Mouse (Mus musculus) cerebellum, adult 18-20 months (tissue): ENCODE data around the gene Defa25.
"Not testable (repeated sequence)": the region's sequence is repeated elsewhere in the genome, so short reads cannot be mapped to it uniquely, and the experiment has no call there.

ENCODE experiments used
- DNase-seq, 2 experiments: peaks; one replicate each; pipeline ENCODE4 v3.0.0; 2021

Defa25 gene

GRCm38 (mm10) chr8:21084142-21084541 is at the start of gene Defa25:
Defa25 (plus strand) TSS chr8:21084442.
- not testable (repeated sequence) for DNase-seq

GRCm38 (mm10) chr8:21054747-21055146 is 29.5 kb upstream of the Defa25 start, which contains the start of gene Defa23:
Defa23 (plus strand) TSS chr8:21055047.
- DNase-seq = not testable (repeated sequence)

- not testable (repeated sequence) for DNase-seq
Measured at GRCm38 (mm10) chr8:21064738-21065137, 19.5 kb upstream of the Defa25 start, which contains the start of gene Defa35. Defa35 (plus strand) TSS chr8:21065038.

DNA sequence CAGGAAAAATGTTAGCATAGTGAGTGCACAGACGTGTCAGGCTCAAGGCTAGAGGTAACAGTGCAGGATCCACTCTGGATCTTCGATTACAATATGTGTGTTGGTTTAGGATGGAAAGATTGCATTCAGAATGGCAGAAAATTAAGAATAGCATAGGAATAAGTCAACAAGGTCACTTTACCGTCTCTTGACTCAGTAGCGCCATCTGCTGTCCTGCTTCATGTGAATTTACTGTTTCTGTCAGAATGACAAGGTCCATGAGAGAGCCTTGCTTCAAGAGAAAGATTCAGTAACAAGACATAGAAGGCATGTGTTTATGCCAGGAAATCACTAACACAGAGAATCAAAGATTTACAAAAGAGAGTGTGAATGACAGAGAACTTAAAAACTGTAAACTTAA is 8.9 kb downstream of the Defa25 start:
- DNase-seq = peak in 1 of 2 experiments; percentile 0

- not testable (repeated sequence) for DNase-seq
Measured at GRCm38 (mm10) chr8:21095950-21096349, 11.7 kb downstream of the Defa25 start, which contains the start of gene Gm14851. Gm14851 (minus strand) TSS chr8:21096050.

DNA sequence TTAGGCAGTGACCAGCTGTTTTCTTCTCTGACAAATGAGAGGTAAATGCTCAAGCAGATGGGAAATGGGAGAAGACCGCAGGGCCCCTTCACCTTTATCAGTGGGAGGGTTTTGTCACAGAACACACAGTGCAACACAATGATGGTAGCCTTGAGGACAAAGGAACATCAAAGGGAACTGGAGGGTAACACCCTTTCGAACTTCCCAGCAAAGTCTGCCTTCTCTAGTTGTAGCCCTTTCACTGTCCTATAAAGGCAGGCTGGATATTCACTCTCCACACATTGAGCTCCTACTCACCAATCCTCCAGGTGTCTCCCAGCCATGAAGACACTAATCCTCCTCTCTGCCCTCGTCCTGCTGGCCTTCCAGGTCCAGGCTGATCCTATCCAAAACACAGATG is 50.1 kb downstream of the Defa25 start, which contains the start of gene Defa30:
Defa30 (plus strand) TSS at position 301 of the 400 bp plus-strand sequence.
- DNase-seq = not testable (repeated sequence)
